Comparison of ENCODE assay signal across 8 mouse cellular contexts in the genomic region with DNA sequence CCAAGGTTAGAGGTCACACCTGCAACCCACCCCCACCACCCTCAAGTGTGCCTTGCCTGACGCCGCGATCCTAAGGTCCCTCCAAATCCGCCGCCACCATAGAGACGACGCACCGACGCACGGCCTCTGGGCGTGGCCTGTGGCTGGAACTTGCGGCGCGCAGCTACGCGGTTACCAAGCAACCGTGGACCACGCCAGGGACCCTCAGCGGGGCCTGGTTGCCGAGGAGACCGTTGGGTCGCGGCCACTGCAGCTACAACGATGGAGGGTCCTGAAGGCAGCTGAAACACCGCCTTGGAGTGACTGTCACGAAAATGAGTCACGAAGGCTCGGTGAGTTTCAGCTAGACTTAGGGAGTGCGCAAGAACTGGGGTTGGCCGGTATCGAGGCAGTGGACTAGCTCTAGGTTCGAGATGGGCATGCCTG. TPM values are rescaled to one million over a fixed set of nuclear protein-coding genes. Genes with fewer than 3 reads are reported as not detected.
DNase-seq lines count a peak whose midpoint lies in the region; ATAC-seq lines count a peak whose summit lies in the region.

Gene Wdr54, minus strand, starts transcription at position 139 of the 426 bp plus-strand sequence.
Gene 1700003E16Rik, plus strand, starts transcription at position 146 of the 426 bp plus-strand sequence.

- peak within 1 kb of the TSS; percentile 86 for H3K4me2 ChIP-seq in limb, embryonic 12.5 days
- peak within 1 kb of the TSS; percentile 78 for H3K4me2 ChIP-seq in midbrain, embryonic 12.5 days (replicated peaks)

- H3K9ac ChIP-seq in limb, embryonic 12.5 days (replicated peaks), result peak within 1 kb of the TSS; percentile 67
- H3K9ac ChIP-seq in midbrain, embryonic 12.5 days (replicated peaks), result peak within 1 kb of the TSS; percentile 66

- H3K36me3 ChIP-seq in limb, embryonic 12.5 days, result peaks cover 24% of the 10 kb centered on the region
- peaks cover 25% of the 10 kb centered on the region for H3K36me3 ChIP-seq in midbrain, embryonic 12.5 days
- H3K36me3 ChIP-seq in splenic B cell, adult 2 months (ENCODE audit: control insufficient read depth, insufficient read depth, low read length, poor library complexity, severe bottlenecking), result no peaks in the 10 kb centered on the region

- peak; percentile 64 for ATAC-seq in inflammation-experienced regulatory T-cells, adult 6 months
- ATAC-seq in limb, embryonic 12.5 days (ENCODE audit: insufficient number of reproducible peaks, insufficient read depth, low FRiP score, low TSS enrichment, low read depth), result peak; percentile 89
- ATAC-seq in midbrain, embryonic 12.5 days (ENCODE audit: low FRiP score, low read depth), result peak; percentile 95

- no peaks in the 10 kb centered on the region for H3K9me3 ChIP-seq in limb, embryonic 12.5 days
- no peaks in the 10 kb centered on the region for H3K9me3 ChIP-seq in midbrain, embryonic 12.5 days

- peaks cover 16% of the 10 kb centered on the region for H3K27me3 ChIP-seq in limb, embryonic 12.5 days
- H3K27me3 ChIP-seq in midbrain, embryonic 12.5 days, result peaks cover 19% of the 10 kb centered on the region
- H3K27me3 ChIP-seq in splenic B cell, adult 2 months (ENCODE audit: control insufficient read depth, insufficient read depth, low read length, poor library complexity, severe bottlenecking), result 0 out of 2 replicates have a peak, but pooled peaks cover 2% of the 10 kb centered on the region

- peak; percentile 65 for DNase-seq in ovary, postnatal 36 days (ENCODE audit: low spot score)
- no peak for DNase-seq in ovary, postnatal 10 days (ENCODE audit: low spot score)
- DNase-seq in cerebellum, postnatal 10 days, result peak; percentile 92 to 94
- DNase-seq in frontal cortex, postnatal 14 days (ENCODE audit: low spot score in 2 of 2), result peak; percentile 66 to 72
- peak; percentile 49 for DNase-seq in splenic B cell, adult 2 months (ENCODE audit: low read depth, low spot score)

- 2% methylated on average over 32 of the region's 32 CpGs for WGBS in limb, embryonic 12.5 days
- whole genome bisulfite sequencing in midbrain, embryonic 12.5 days, result under 1% methylated on average over 32 of the region's 32 CpGs

- peak within 1 kb of the TSS; percentile 57 for H3K4me3 ChIP-seq in limb, embryonic 12.5 days (replicated peaks)
- peak within 1 kb of the TSS; percentile 56 for H3K4me3 ChIP-seq in midbrain, embryonic 12.5 days

- no peak within 1 kb of the TSS for H3K27ac ChIP-seq in limb, embryonic 12.5 days
- H3K27ac ChIP-seq in midbrain, embryonic 12.5 days (replicated peaks), result 0 out of 2 replicates have a peak within 1 kb of the TSS, but pooled peaks have one; percentile 12

- peaks cover 21% of the 10 kb centered on the region for H3K4me1 ChIP-seq in limb, embryonic 12.5 days (replicated peaks)
- H3K4me1 ChIP-seq in midbrain, embryonic 12.5 days, result peaks cover 34% of the 10 kb centered on the region

RNA-seq across cellular contexts. Expression of gene Wdr54, which starts in this region (rescaled TPM):
- under 1 TPM in 2 of 3 experiments, not detected in 1; 0.19 to 0.48 TPM for polyA plus RNA-seq in inflammation-experienced regulatory T-cells, adult 6 months (2017; shearing (Covaris generic))
- polyA plus RNA-seq in limb, embryonic 12.5 days (2016; fragmentation: Nextera tagmentation; extraction: Ambion mirVana), result 10.2 and 10.4 TPM in 2 replicates
- 11.2 and 13.3 TPM in 2 replicates for polyA plus RNA-seq in midbrain, embryonic 12.5 days (2016; fragmentation: Nextera tagmentation; extraction: Ambion mirVana)

RNA-seq across cellular contexts. Expression of gene 1700003E16Rik, which starts in this region (rescaled TPM):
- not detected for polyA plus RNA-seq in inflammation-experienced regulatory T-cells, adult 6 months (2017; shearing (Covaris generic))
- polyA plus RNA-seq in limb, embryonic 12.5 days (2016; fragmentation: Nextera tagmentation; extraction: Ambion mirVana), result 1.8 and 3.0 TPM in 2 replicates
- 2.6 and 2.7 TPM in 2 replicates for polyA plus RNA-seq in midbrain, embryonic 12.5 days (2016; fragmentation: Nextera tagmentation; extraction: Ambion mirVana)

Comparison
In these comparisons a context has a peak if more than half of its experiments do, and no peak if none do; other contexts are left out.
1. Peak in ATAC-seq in inflammation-experienced regulatory T-cells, adult 6 months; RNA of the genes that start here not detected or under 1 TPM.